Mouse (Mus musculus): ENCODE data around the gene Zfp949.

The Zfp949 gene

DNA sequence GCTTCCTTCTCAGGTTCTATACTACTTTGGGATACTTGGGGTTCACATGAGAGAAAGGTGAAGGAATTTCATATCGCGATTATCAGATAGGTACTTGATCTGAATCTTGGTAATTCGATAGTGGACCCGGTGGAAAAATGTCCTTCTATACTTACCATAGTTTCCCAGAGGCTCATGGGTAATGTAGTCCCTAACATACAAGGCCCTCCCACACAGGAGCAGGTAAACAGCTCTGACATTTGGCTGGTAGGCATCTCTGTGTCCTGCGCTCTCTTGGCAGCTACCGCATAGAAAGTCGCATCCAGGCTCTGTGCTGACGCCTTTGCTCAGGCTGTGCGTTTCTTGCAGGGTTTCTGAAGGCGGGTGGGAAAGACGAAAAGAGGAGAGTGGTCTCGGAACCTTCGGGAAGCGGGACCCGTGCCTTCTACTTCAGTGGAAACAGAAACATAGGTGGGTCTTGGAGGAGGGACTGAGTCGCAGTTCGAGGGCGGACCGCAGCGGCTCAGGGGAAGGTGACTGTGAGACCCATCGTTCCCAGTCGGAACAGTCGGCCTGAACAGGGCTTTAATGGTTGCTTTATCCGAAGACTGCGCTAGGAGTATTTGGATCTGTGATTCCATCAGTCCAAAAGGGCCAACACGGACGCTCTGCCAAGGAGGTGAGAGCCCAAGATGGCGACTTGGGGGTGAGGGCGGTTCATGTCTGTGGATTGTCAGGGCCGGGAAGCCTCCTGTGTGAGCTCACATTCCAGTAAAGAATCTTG is at the start of gene Zfp949:
Gene Zfp949 (plus strand): TSS at position 170 of the 763 bp plus-strand sequence.
- peak; percentile 74 for DNase-seq (ENCODE audit: extremely low spot score, low spot score)

DNA sequence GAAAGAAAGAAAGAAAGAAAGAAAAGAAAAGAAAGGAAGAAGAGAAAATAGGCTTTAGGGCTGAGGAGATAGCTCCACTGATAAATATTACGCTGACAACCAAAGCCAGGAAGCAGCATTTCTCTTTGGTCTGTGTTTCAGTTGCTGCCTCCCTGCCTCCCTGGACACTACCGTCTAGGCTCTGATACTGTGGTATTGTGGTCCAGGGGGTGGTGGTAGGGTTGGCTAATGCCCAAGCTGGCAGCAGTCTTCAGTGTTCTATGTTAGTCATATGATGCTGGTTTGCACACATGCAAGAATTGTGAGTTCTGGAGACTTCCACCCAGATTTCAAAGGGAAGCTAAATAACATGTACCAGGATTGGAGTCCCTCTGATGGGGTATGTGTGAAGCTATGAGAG is 47.7 kb upstream of the Zfp949 start:
- no peak for DNase-seq (ENCODE audit: extremely low spot score, low spot score)

DNA sequence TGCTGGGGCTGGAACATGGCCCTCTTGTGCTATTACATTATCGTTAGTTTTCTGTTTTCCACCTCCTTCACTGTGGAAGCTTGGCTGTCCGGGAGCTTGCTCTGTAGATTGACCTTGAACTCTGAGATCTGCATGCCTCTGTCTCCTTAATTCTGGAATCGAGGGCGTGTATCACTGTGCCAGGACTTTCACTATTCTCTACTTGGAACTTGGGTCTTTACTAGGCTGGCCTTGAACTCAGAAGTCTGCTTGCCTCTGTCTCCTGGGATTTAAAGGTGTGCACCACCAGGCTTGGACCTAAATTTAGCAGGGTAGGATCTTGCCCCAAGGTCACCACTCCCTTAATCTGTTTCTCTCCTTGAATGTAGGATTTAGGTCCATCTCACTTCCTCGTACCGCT is 46.0 kb upstream of the Zfp949 start:
- DNase-seq (ENCODE audit: extremely low spot score, low spot score) = no peak

DNA sequence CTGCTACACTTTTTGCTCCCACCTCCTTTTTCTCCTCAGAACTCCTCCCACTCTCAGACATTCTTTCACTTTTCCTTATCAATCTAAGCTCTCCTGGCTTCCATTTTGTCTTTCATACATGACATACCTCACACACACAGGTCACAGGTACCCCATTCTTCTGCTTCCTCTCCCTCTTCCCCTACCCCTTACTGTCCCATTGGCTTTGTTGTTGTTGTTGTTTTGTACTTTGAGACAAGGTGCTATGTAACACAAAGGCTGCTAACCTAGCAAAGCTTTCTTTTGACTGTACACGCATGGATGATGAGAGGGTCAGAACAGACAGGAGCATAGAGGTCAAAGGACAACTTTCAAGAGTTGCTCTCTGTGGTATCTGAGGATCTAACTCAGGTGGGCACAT is 32.3 kb upstream of the Zfp949 start:
- DNase-seq (ENCODE audit: extremely low spot score, low spot score) = no peak

DNA sequence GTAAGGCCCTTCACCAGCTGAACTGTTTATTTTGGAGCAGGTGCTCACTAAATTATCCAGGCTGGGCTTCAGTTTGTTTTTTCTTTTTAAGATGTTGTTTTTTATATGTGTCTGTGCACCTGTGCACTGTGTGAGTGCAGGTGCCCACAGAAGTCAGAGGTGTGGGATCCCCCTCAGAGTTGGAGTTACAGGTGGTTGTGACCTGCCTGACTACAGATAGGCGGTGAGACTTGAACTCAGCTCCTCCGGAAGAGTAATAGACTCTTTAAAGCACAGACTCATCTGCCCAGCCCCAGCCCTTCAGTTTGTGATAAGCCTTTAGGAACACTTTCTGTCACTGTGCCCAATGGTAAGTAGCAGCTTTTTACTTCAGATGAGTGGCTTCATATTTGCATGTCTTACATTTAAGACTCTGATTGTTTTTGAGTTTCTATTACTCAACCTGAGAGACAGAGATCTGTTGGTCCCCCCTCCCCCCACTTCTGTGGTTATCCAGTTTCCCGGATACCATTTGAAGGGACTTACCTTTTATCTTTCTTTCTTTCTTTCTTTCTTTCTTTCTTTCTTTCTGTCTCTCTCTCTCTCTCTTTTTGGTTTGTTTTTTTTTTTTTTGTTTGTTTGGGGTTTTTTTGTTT is 31.3 kb upstream of the Zfp949 start:
- no peak for DNase-seq (ENCODE audit: extremely low spot score, low spot score)

DNA sequence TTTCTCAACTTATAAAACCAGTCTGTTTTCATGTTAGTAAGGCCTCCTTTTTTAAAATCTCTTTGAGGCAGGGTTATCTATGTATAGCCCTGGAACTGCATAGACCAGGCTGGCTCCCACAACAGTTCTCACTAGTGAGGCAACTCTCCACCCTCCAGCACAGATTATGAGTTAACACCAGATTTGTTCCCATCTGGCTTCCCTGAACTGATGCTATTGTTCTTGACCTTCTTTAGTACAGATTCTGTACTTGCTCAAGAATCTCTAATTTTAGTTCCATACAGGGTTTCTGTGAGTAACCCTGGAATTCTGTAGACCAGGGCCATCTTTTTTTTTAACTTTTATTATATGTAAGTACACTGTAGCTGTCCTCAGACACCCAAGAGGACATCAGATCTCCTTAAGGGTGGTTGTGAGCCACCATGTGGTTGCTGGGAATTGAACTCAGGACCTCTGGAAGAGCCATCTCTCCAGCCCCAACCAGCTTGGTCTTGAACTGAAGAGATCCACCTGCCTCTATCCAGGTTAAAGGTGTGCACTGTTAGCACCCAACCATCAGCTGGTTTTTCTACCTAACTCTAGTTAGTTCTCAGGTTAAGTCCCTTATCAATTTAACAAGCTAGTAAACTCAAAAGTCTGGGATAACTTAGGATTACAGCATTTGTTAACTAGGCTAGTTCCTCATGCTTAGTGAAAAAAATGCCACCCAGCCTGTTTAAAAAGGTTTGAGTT is 28.3 kb upstream of the Zfp949 start:
- no peak for DNase-seq (ENCODE audit: extremely low spot score, low spot score)

DNA sequence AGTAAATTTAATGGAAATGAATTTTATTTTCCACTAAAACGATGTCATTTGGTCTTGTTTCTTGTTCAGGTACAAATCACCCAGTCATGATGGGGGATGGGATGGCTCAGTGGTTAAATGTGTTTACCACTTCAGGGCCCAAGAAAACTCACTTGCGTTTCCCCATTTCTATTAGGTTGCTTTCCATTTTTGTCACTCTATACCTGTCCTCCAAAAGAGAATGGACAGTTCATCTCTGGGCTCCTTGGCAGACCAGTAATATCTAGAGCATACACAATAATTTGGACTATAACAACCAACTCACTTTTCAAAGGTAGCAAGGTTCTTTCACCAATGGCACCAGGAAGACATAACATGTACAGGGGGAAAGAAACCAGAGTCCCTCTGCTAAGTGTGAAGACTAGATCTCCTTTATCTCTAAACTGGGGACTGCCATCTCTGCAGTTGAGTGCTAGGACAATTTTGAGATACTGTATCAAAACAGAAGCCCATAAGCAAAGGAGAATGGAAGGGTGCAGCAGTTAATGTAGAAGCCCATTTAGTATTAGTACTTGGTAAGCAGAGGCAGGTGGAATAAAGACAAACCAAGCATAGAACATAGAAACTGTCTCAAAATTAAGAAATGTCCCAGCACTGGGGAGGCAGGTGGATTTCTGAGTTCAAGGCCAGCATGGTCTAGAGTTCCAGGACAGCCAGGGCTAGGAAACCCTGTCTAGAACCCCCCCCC is 27.5 kb upstream of the Zfp949 start:
- no peak for DNase-seq (ENCODE audit: extremely low spot score, low spot score)

DNA sequence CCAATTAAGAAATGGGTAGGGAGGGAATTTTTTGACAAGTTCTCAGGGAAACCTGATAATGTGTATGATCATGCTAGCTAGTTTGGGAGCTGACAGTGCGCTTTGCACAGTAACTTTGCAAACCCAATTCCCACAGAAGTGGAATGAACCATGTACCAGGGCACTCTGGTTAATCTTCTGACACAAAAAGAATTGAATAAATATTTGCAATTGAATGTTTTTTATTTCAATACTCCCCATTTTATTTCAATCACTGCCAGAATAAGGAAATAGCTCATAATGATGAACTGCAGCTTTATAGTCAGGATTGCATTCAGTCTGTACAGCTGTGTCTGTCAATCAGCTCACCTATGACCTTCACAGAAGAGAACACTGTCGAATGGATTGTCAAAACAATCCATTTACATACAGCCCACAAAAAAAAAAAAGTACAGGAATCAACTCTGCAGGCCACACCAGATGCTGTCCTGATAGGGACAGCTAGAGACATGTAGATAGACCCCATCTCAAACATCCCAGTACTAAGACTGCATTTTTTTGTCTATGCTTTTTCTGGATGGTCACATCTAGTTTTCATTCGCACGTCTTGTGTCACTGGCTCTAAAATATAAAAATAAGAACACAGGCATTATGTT is 26.9 kb upstream of the Zfp949 start:
- DNase-seq (ENCODE audit: extremely low spot score, low spot score) = no peak

DNA sequence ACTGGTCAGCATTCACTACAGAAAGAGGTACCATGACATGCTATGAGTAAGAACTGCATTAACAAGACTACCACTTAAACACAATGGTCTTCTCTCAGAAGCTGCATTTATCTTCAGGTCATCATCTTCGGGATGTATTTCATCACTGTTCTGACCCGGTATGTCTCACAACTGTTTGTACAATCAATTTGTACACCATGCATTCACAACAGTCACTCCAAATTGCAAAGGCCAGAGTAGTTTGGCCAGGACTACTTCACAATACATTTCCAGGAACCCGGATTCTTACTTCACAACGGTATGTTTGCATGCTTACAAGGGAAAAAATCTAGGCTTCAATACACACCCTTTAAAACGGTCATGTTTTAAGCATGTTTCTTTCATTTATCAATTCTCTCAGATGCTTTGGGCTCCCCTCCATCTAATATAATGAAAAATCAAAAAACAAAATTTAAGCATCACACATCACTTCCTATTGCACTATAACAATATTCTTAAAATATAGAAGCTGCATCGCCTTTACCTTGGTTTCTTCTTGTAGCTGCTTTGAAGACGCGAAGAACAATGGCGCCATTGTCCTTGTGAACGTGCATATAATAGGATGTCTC is 25.8 kb upstream of the Zfp949 start:
- DNase-seq (ENCODE audit: extremely low spot score, low spot score) = no peak

DNA sequence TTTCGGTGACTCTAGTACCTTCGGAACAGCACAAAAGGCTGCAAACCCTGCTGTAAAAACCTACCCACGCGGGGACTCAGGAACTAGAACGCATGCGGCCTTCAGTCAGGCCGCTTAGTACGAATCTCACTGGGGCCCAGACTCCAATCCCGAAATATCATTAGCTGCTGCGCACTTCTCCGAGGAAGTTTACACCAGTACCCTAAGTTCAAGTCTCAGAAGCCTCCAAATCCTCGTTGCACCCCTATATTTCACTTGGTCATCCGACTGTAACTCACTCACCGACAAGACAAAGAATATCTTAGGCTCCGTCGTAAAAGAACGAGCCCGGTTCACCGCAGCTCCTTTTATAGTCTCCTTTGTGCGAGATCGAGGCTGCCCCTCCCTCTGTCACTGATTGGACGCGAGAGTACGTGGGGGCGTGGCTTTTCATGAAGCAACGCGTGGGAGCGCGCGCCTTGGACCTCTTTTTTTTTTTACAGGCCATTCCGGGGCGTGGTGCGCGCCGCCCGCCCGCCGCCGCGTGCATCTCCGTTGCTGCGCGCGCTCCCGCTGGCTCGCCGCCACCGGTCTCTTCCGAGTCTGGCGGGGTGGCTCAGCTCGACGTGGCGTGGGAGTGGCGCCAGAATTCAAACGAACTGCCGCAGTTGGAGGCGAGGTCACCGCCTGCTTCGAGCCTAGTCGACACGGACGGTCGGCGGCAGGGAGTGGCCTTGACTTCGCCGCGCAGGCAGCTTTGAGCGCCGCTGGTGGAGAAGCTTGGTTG is 25.1 kb upstream of the Zfp949 start:
- DNase-seq (ENCODE audit: extremely low spot score, low spot score) = peak; percentile 100

DNA sequence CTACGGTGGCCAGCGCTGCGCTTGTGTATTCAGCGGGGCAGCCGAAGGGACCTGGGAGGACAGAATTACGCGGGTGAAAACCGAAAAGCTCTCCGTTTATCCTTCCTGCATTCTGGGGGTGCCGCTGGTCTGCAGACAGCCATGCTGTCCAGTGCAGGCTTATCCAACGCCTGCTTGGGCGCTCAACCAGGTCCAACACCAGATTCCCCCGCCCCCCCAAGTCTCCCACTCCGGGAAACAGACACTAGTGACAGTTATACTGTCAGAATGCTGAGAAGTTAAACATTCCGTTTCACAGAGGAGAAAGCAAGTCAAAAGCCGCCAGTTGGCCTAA is 24.5 kb upstream of the Zfp949 start:
- DNase-seq (ENCODE audit: extremely low spot score, low spot score) = no peak

DNA sequence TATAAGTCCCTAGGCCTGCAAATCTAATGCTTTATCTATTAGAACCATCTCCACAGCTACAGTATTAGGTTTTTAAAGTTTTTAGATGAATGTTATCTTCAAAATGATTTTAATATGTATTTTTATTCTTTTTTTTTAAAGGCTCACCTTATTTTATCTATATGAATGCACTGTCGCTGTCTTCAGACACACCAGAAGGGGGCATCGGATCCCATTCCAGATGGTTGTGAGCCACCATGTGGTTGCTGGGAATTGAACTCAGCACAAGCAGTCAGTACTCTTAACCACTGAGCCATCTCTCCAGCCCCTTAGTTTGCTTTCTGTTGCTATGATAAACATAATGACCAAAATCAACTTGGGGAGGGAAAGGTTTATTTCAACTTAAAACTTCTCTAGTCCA is 23.5 kb upstream of the Zfp949 start:
- DNase-seq (ENCODE audit: extremely low spot score, low spot score) = no peak

DNA sequence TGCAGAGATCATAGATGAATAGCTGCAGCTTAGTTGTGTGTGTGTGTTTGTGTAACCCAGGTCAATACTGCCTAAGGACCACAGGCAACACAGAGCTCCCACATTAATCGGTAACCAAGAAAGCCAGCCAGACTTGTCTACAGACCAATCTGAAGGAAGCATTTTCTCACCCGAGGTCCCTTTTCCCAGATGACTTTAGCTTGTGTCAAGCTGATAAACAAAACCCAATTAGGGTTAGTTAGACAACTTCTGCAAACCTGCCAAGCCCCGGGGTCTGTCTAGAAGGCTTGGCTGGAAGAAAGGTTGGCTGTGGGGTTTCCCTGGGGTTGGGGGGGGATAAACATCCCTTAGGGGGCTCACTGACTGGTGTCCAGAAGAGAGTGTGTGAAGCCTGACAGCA is 23.0 kb upstream of the Zfp949 start:
- no peak for DNase-seq (ENCODE audit: extremely low spot score, low spot score)

DNA sequence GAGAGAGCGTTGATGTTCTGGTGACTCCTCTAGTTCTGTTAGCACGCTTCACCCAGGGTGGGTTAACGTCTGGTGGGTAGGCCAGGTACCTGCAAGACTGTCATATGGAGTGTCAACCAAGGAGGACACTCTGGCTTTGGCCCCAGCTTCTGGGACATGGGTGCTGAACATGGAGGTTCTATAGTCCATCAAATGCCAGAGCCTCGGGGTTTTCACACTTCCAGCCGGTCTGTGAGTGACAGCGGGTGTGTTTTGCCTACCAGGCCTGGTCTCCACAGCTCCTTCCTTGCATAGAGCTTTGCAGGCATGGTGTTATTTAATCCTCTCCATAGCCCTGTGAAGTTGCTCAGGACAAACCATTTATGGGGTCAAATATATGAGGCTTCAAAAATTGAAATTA is 22.5 kb upstream of the Zfp949 start:
- DNase-seq (ENCODE audit: extremely low spot score, low spot score) = no peak

DNA sequence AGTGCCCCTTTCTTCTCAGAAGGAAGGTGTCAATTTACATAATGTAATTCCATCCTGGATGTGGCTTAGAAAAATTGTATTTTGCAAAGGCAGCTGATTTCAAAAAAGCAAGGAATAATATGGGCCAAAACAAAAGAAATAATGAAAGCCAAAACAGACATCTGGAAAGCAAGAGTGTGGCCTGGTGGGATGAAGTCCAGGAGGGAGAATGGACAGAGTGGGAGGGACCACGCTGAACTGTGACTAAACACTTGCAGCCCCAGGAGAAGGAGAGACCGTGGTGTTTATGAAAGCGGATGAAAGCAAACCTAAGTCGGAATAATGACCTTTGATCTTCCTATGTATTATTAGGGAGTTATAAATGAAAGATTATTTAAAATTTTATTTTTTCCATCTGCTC is 19.9 kb upstream of the Zfp949 start:
- DNase-seq (ENCODE audit: extremely low spot score, low spot score) = no peak

DNA sequence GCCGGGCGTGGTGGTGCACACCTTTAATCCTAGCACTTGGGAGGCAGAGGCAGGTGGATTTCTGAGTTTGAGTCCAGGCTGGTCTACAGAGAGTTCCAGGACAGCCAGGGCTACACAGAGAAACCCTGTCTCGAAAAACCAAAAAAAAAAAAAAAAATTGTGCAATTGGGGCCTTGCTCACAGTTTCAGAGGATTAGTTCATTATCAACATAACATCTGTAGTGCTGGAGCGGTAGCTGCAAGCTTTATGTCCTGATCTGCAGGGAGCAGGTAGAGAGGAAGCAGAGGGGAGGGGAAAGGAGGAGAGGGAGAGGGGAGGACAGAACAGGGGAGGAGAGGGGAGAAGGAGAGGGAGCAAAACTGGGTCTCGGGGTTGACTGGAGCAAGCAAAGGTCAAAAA is 19.1 kb upstream of the Zfp949 start:
- DNase-seq (ENCODE audit: extremely low spot score, low spot score) = no peak

DNA sequence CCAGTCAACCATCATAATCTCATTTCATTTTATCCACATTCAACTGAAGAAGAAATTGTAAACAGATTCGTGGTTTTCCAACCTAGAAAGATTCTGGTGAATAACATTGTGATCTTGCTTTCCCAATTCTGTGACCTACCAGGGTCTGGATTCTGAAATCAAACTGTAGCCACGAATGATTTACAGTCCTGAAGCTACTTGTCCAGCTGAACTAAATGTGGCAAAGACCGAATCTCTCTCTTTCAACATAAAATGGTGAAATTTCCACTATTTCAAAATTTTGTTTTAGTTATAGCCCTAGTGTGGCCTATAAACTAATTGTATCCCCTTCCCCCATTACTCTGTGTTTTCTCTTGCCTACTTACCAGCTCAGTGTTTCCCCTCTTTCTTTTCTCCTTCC is 18.2 kb upstream of the Zfp949 start:
- DNase-seq (ENCODE audit: extremely low spot score, low spot score) = no peak

DNA sequence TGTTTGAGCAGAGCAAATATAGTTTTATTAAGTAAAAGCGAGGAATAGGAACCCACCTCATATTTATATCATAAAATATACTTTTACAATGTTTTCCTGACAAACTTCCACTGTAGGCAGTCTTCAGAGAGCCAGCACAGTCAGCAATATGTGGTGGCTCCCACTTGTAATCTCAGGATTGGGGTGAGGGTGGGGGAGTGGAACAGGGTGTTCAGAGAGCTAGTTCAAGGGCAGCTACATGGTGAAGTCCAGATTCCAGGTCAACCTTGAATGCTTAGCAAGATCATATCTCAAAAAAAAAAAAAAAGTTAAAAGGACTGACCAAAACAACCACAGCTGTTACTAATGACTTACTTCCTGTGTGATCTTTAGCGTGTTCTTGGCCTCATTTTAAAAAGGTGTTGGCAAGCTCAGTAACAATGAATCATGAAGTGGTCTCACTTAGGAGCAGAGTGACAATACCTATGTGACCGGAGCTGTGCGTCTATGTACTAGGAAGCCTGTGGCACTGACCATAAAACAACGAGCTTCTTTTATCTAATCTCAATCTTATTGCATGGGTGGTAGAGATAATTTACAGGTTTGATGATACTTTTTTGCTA is 17.7 kb upstream of the Zfp949 start:
- DNase-seq (ENCODE audit: extremely low spot score, low spot score) = no peak

DNA sequence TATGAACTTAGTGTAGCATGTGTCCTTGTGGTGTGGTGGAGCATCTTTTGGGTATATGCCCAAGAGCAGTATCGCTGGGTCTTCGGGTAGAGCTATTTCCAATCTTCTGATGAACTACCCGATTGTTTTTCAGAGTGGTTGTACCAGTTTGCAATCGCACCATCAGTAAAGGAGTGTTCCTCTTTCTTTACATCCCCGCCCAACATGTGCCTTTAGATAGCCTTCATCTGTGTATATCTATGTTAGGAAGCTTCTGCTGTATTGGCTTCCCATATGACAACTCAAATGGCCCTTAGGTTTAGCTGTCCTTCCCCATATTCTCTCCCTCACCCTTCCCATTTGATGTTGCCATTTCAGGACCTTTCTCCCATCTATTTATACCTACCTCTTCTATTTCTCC is 13.7 kb upstream of the Zfp949 start:
- DNase-seq (ENCODE audit: extremely low spot score, low spot score) = no peak
